Mouse (Mus musculus) liver, embryonic 16.5 days (tissue): Measurements from ENCODE around the gene Pnkp. TPM values are rescaled to one million over a fixed set of nuclear protein-coding genes. Genes with fewer than 3 reads are reported as not detected.

Experiments
- ATAC-seq: fragments of 200-750 bp; cut with Nextera tagmentation; 2 replicates; pipeline ENCODE4 v1.8.0; 2017; ENCODE audit warnings: low read depth, mild to moderate bottlenecking, moderate number of reproducible peaks, moderate library complexity
- H3K27ac ChIP-seq: fragments of 300-500 bp; sonication (generic); 2 replicates; pipeline ENCODE4 v1.5.1; 2014; ENCODE audit warnings: mild to moderate bottlenecking, low read length
- H3K27me3 ChIP-seq: fragments of 300-500 bp; sonication (generic); 2 replicates; pipeline ENCODE4 v1.6.1; 2014; ENCODE audit warnings: low read depth, low read length, mixed read lengths; ENCODE audit not compliant: control insufficient read depth, insufficient read depth
- H3K36me3 ChIP-seq: fragments of 300-500 bp; sonication (generic); 2 replicates; pipeline ENCODE4 v1.6.1; 2014; ENCODE audit warnings: mild to moderate bottlenecking; ENCODE audit not compliant: control insufficient read depth, insufficient read depth
- H3K4me1 ChIP-seq: fragments of 300-500 bp; sonication (generic); 2 replicates; pipeline ENCODE4 v1.6.1; 2014; ENCODE audit warnings: low read depth, low read length, mixed read lengths; ENCODE audit not compliant: control insufficient read depth
- H3K4me2 ChIP-seq: fragments of 300-500 bp; sonication (generic); 2 replicates; pipeline ENCODE4 v1.6.1; 2014; ENCODE audit warnings: low read depth, low read length, mixed read lengths
- H3K4me3 ChIP-seq: fragments of 300-500 bp; sonication (generic); 2 replicates; pipeline ENCODE4 v1.5.1; 2014; ENCODE audit warnings: low read depth, mild to moderate bottlenecking, low read length
- H3K9ac ChIP-seq: fragments of 300-500 bp; sonication (generic); 2 replicates; pipeline ENCODE4 v1.6.1; 2014; ENCODE audit warnings: low read depth, low read length
- H3K9me3 ChIP-seq: fragments of 300-500 bp; sonication (generic); replicated peaks from 2 replicates; pipeline ENCODE4 v1.6.1; 2016; ENCODE audit warnings: low read length; ENCODE audit not compliant: control insufficient read depth
- WGBS: fragments of 180-500 bp; shearing (Covaris S2); extraction: QIAGEN DNeasy Blood & Tissue Kit; methylation state at CpG from one replicate; pipeline ENCODE4 v1.1.7; 2014; ENCODE audit not compliant: insufficient replicate concordance; 5-methylcytosine and 5-hydroxymethylcytosine counted together
- polyA plus RNA-seq: library from polyadenylated mRNA; unstranded; fragments of >200 nt; fragmentation: Nextera tagmentation; extraction: Ambion mirVana; gene quantifications from 2 replicates; pipeline ENCODE4 v1.2.1, GENCODE M21; 2015

The Pnkp gene
- polyA plus RNA-seq, 1 experiment from 2014 or later = 24.3 TPM

GRCm38 (mm10) chr7:44848561-44849415, 8.2 kb upstream of the Pnkp start, which contains the start of the genes Akt1s1 and Tbc1d17:
Gene Akt1s1, plus strand, starts transcription at chr7:44848991.
Gene Tbc1d17, minus strand, starts transcription at chr7:44849079.
- H3K9ac ChIP-seq = peak within 1 kb of the TSS; percentile 87
- H3K9me3 ChIP-seq = no peaks in the 10 kb centered on the region

GRCm38 (mm10) chr7:44849416-44850111, 7.4 kb upstream of the Pnkp start:
- H3K4me2 ChIP-seq = peak overlapping the region; percentile 99
- peaks cover 19% of the 10 kb centered on the region for H3K36me3 ChIP-seq
- H3K4me3 ChIP-seq = peak overlapping the region; percentile 91
- peak overlapping the region; percentile 87 for H3K9ac ChIP-seq
- H3K4me1 ChIP-seq = peaks cover 44% of the 10 kb centered on the region
- under 1% methylated on average over 41 of the region's 41 CpGs for WGBS
- peak; percentile 59 for ATAC-seq
- H3K27ac ChIP-seq = peak overlapping the region; percentile 98
- no peaks in the 10 kb centered on the region for H3K9me3 ChIP-seq
- no peaks in the 10 kb centered on the region for H3K27me3 ChIP-seq

More at GRCm38 (mm10) chr7:44848561-44849415, 8.2 kb upstream of the Pnkp start, which contains the start of the genes Akt1s1 and Tbc1d17:
- peak within 1 kb of the TSS; percentile 99 for H3K4me2 ChIP-seq
- under 1% methylated on average over 54 of the region's 54 CpGs for WGBS
- H3K4me1 ChIP-seq = peaks cover 41% of the 10 kb centered on the region
- H3K4me3 ChIP-seq = peak within 1 kb of the TSS; percentile 91
- no peaks in the 10 kb centered on the region for H3K27me3 ChIP-seq
- ATAC-seq = peak; percentile 79
- H3K36me3 ChIP-seq = peaks cover 19% of the 10 kb centered on the region
- H3K27ac ChIP-seq = peak within 1 kb of the TSS; percentile 98

GRCm38 (mm10) chr7:44850146-44850545, 6.8 kb upstream of the Pnkp start:
- no peaks in the 10 kb centered on the region for H3K9me3 ChIP-seq
- WGBS = under 1% methylated on average over 33 of the region's 33 CpGs
- peak overlapping the region; percentile 87 for H3K9ac ChIP-seq
- ATAC-seq = peak; percentile 35
- peak overlapping the region; percentile 99 for H3K4me2 ChIP-seq
- peaks cover 49% of the 10 kb centered on the region for H3K4me1 ChIP-seq
- H3K36me3 ChIP-seq = peaks cover 15% of the 10 kb centered on the region
- H3K4me3 ChIP-seq = peak overlapping the region; percentile 91
- H3K27me3 ChIP-seq = no peaks in the 10 kb centered on the region
- H3K27ac ChIP-seq = peak overlapping the region; percentile 98

GRCm38 (mm10) chr7:44850789-44851624, 5.9 kb upstream of the Pnkp start:
- WGBS = 58% methylated on average over 8 of the region's 8 CpGs
- ATAC-seq = no peak
- H3K36me3 ChIP-seq = peaks cover 8% of the 10 kb centered on the region
- H3K9ac ChIP-seq = peak overlapping the region; percentile 87
- no peaks in the 10 kb centered on the region for H3K27me3 ChIP-seq
- H3K9me3 ChIP-seq = no peaks in the 10 kb centered on the region
- peak overlapping the region; percentile 98 for H3K27ac ChIP-seq
- peaks cover 58% of the 10 kb centered on the region for H3K4me1 ChIP-seq
- peak overlapping the region; percentile 91 for H3K4me3 ChIP-seq
- peak overlapping the region; percentile 99 for H3K4me2 ChIP-seq

GRCm38 (mm10) chr7:44851625-44852234, 5.2 kb upstream of the Pnkp start:
- Histone ChIP-seq H3K4me1 (peaks cover 65% of the 10 kb centered on the region), H3K4me3 (no peak overlapping the region)
- WGBS = 82% methylated on average over 12 of the region's 12 CpGs

GRCm38 (mm10) chr7:44852259-44853027, 4.5 kb upstream of the Pnkp start:
- 84% methylated on average over 36 of the region's 36 CpGs for WGBS
- H3K4me3 ChIP-seq = no peak overlapping the region

More at GRCm38 (mm10) chr7:44851625-44852234, 5.2 kb upstream of the Pnkp start:
- ATAC-seq = no peak
- H3K27ac ChIP-seq = peak overlapping the region; percentile 29; the same call in 1 of the 2 replicates
- no peaks in the 10 kb centered on the region for H3K27me3 ChIP-seq
- 0 out of 2 replicates have a peak overlapping the region, but pooled peaks have one; percentile 99 for H3K4me2 ChIP-seq
- peaks cover under 1% of the 10 kb centered on the region; the same call in 1 of the 2 replicates for H3K36me3 ChIP-seq
- H3K9ac ChIP-seq = no peak overlapping the region
- H3K9me3 ChIP-seq = no peaks in the 10 kb centered on the region

GRCm38 (mm10) chr7:44853065-44853464, 3.9 kb upstream of the Pnkp start:
- Histone ChIP-seq H3K4me3 (0 out of 2 replicates have a peak overlapping the region, but pooled peaks have one; percentile 85), H3K27me3 (no peaks in the 10 kb centered on the region), H3K9ac (no peak overlapping the region), H3K4me1 (peaks cover 62% of the 10 kb centered on the region), H3K9me3 (no peaks in the 10 kb centered on the region), H3K27ac (no peak overlapping the region), H3K4me2 (no peak overlapping the region), H3K36me3 (no peaks in the 10 kb centered on the region)
- 95% methylated on average over 2 of the region's 2 CpGs for WGBS
- no peak for ATAC-seq

More at GRCm38 (mm10) chr7:44852259-44853027, 4.5 kb upstream of the Pnkp start:
- no peaks in the 10 kb centered on the region for H3K27me3 ChIP-seq
- ATAC-seq = no peak
- H3K9me3 ChIP-seq = no peaks in the 10 kb centered on the region
- peaks cover 63% of the 10 kb centered on the region for H3K4me1 ChIP-seq
- H3K4me2 ChIP-seq = no peak overlapping the region
- H3K36me3 ChIP-seq = no peaks in the 10 kb centered on the region
- H3K27ac ChIP-seq = no peak overlapping the region
- no peak overlapping the region for H3K9ac ChIP-seq
